Mouse (Mus musculus) MEL (cell line): ENCODE data around the gene Phlda2. TPM values are rescaled to one million over a fixed set of nuclear protein-coding genes. Genes with fewer than 3 reads are reported as not detected.

Source experiments
- DNase-seq: peaks from one replicate; pipeline ENCODE4 v3.0.0; 2011; ENCODE audit warnings: low read depth, low spot score
- H3K27ac ChIP-seq: 2 replicates; pipeline ENCODE4 v1.5.1; 2012; ENCODE audit warnings: low read depth, mild to moderate bottlenecking, control low read depth, low read length, moderate library complexity; ENCODE audit not compliant: control insufficient read depth
- H3K27me3 ChIP-seq, 2 experiments: fragments of 150-350 bp in 1 of 2; sonication (generic) in 1 of 2; 2 replicates each; pipeline ENCODE4 v1.6.1; 2012; ENCODE audit warnings: low read length in 2 of 2, mild to moderate bottlenecking in 2 of 2, improper control_type of control experiment in 1 of 2, moderate library complexity in 1 of 2; ENCODE audit not compliant: insufficient read depth in 2 of 2, control insufficient read depth in 1 of 2
- H3K36me3 ChIP-seq, 2 experiments: 2 replicates each; pipeline ENCODE4 v1.6.1; 2012 to 2014; ENCODE audit warnings: low read length in 2 of 2, improper control_type of control experiment in 1 of 2, inconsistent platforms in 1 of 2, mild to moderate bottlenecking in 1 of 2; ENCODE audit not compliant: insufficient read depth in 2 of 2, control insufficient read depth in 1 of 2
- H3K4me1 ChIP-seq, 2 experiments: fragments of 150-350 bp in 1 of 2; sonication (generic) in 1 of 2; 2 replicates each; pipeline ENCODE4 v1.6.1; 2012; ENCODE audit warnings: low read length in 2 of 2, improper control_type of control experiment in 1 of 2, mild to moderate bottlenecking in 1 of 2; ENCODE audit not compliant: insufficient read depth in 2 of 2, control insufficient read depth in 1 of 2
- H3K4me3 ChIP-seq, 2 experiments: fragments of 150-350 bp in 1 of 2; sonication (generic) in 1 of 2; 2 replicates each; pipeline ENCODE4 v1.5.1; 2012; ENCODE audit warnings: low read depth in 2 of 2, low read length in 2 of 2, mild to moderate bottlenecking in 2 of 2, moderate library complexity in 2 of 2, control low read depth in 1 of 2, improper control_type of control experiment in 1 of 2; ENCODE audit not compliant: control insufficient read depth in 1 of 2, insufficient read depth in 1 of 2
- H3K79me2 ChIP-seq: 2 replicates; pipeline ENCODE4 v1.6.1; 2012; ENCODE audit warnings: mild to moderate bottlenecking, low read length, moderate library complexity; ENCODE audit not compliant: control insufficient read depth, poor library complexity, insufficient read depth
- H3K9ac ChIP-seq: 2 replicates; pipeline ENCODE4 v1.6.1; 2012; ENCODE audit warnings: low read depth, mild to moderate bottlenecking, control low read depth, low read length, moderate library complexity; ENCODE audit not compliant: control insufficient read depth, poor library complexity, severe bottlenecking
- H3K9me3 ChIP-seq: fragments of 150-350 bp; sonication (generic); replicated peaks from 2 replicates; pipeline ENCODE4 v1.6.1; 2012; ENCODE audit warnings: mild to moderate bottlenecking, low read length, improper control_type of control experiment, moderate library complexity; ENCODE audit not compliant: insufficient read depth
- CHD2 ChIP-seq: IDR thresholded peaks from 2 replicates; pipeline ENCODE4 v1.6.1; 2011; ENCODE audit warnings: low read length, improper control_type of control experiment
- CTCF ChIP-seq, 3 experiments: IDR thresholded peaks in 2 of 3; conservative IDR thresholded peaks in 1 of 3; 2 replicates each; pipeline ENCODE4 v1.5.1; 2011 to 2012; ENCODE audit warnings: low read length in 3 of 3, low read depth in 2 of 3, mild to moderate bottlenecking in 2 of 3, improper control_type of control experiment in 1 of 3, inconsistent platforms in 1 of 3, mixed read lengths in 1 of 3, moderate library complexity in 1 of 3; ENCODE audit not compliant: control insufficient read depth in 1 of 3, insufficient read depth in 1 of 3, poor library complexity in 1 of 3, severe bottlenecking in 1 of 3
- E2F4 ChIP-seq: IDR thresholded peaks from 2 replicates; pipeline ENCODE4 v1.6.1; 2011; ENCODE audit warnings: low read depth, low read length, improper control_type of control experiment, borderline replicate concordance
- ELF1 ChIP-seq: IDR thresholded peaks from 2 replicates; pipeline ENCODE4 v1.6.1; 2014; ENCODE audit warnings: low read depth, mild to moderate bottlenecking, inconsistent platforms, low read length, improper control_type of control experiment, moderate library complexity
- EP300 ChIP-seq, 2 experiments: IDR thresholded peaks; 2 replicates each; pipeline ENCODE4 v1.6.1; 2011; ENCODE audit warnings: improper control_type of control experiment in 2 of 2, low read length in 2 of 2, low read depth in 1 of 2, mild to moderate bottlenecking in 1 of 2
- ETS1 ChIP-seq: IDR thresholded peaks from 2 replicates; pipeline ENCODE4 v1.6.1; 2012; ENCODE audit warnings: low read depth, mild to moderate bottlenecking, inconsistent platforms, low read length, improper control_type of control experiment, moderate library complexity
- GATA1 ChIP-seq: IDR thresholded peaks from 2 replicates; pipeline ENCODE4 v1.6.1; 2011; ENCODE audit warnings: low read depth, low read length, improper control_type of control experiment
- HCFC1 ChIP-seq: IDR thresholded peaks from 2 replicates; pipeline ENCODE4 v1.6.1; 2012; ENCODE audit warnings: low read depth, mild to moderate bottlenecking, inconsistent platforms, low read length, improper control_type of control experiment, moderate library complexity
- JUND ChIP-seq: IDR thresholded peaks from 2 replicates; pipeline ENCODE4 v1.6.1; 2011; ENCODE audit warnings: low read depth, mild to moderate bottlenecking, improper control_type of control experiment, low read length
- MAFK ChIP-seq: IDR thresholded peaks from 2 replicates; pipeline ENCODE4 v1.6.1; 2011; ENCODE audit warnings: low read depth, mild to moderate bottlenecking, low read length, improper control_type of control experiment, borderline replicate concordance
- MAX ChIP-seq: IDR thresholded peaks from 2 replicates; pipeline ENCODE4 v1.6.1; 2011; ENCODE audit warnings: low read length, improper control_type of control experiment
- MAZ ChIP-seq: IDR thresholded peaks from 2 replicates; pipeline ENCODE4 v1.6.1; 2012; ENCODE audit warnings: low read depth, mild to moderate bottlenecking, inconsistent platforms, low read length, improper control_type of control experiment
- MXI1 ChIP-seq: IDR thresholded peaks from 2 replicates; pipeline ENCODE4 v1.6.1; 2011; ENCODE audit warnings: mild to moderate bottlenecking, low read depth, low read length, improper control_type of control experiment
- MYC ChIP-seq: IDR thresholded peaks from 2 replicates; pipeline ENCODE4 v1.6.1; 2011; ENCODE audit warnings: low read depth, mild to moderate bottlenecking, low read length, improper control_type of control experiment, moderate library complexity
- NELFE ChIP-seq: IDR thresholded peaks from 2 replicates; pipeline ENCODE4 v1.6.1; 2011; ENCODE audit warnings: low read depth, low read length, improper control_type of control experiment
- NRF1 ChIP-seq: IDR thresholded peaks from 2 replicates; pipeline ENCODE4 v1.6.1; 2014; ENCODE audit warnings: low read depth, mild to moderate bottlenecking, inconsistent platforms, low read length, improper control_type of control experiment, moderate library complexity; ENCODE audit not compliant: poor library complexity, insufficient read depth, severe bottlenecking
- POLR2A ChIP-seq, 2 experiments: IDR thresholded peaks; 2 replicates each; pipeline ENCODE4 v1.6.1; 2011 to 2012; ENCODE audit warnings: low read length in 2 of 2, mild to moderate bottlenecking in 2 of 2, control low read depth in 1 of 2, improper control_type of control experiment in 1 of 2, low read depth in 1 of 2, moderate library complexity in 1 of 2; ENCODE audit not compliant: control insufficient read depth in 1 of 2, insufficient read depth in 1 of 2, poor library complexity in 1 of 2
- POLR2AphosphoS2 ChIP-seq: IDR thresholded peaks from 2 replicates; pipeline ENCODE4 v1.6.1; 2011; ENCODE audit warnings: low read length, improper control_type of control experiment
- RAD21 ChIP-seq: IDR thresholded peaks from 2 replicates; pipeline ENCODE4 v1.6.1; 2011; ENCODE audit warnings: mild to moderate bottlenecking, low read depth, low read length, improper control_type of control experiment
- SIN3A ChIP-seq: IDR thresholded peaks from 2 replicates; pipeline ENCODE4 v1.6.1; 2012; ENCODE audit warnings: low read length, improper control_type of control experiment, inconsistent platforms
- SMC3 ChIP-seq: IDR thresholded peaks from 2 replicates; pipeline ENCODE4 v1.6.1; 2011; ENCODE audit warnings: low read depth, low read length, improper control_type of control experiment
- TCF12 ChIP-seq: IDR thresholded peaks from 2 replicates; pipeline ENCODE4 v1.6.1; 2014; ENCODE audit warnings: low read depth, mild to moderate bottlenecking, inconsistent platforms, low read length, improper control_type of control experiment, moderate library complexity
- ZC3H11A ChIP-seq: IDR thresholded peaks from 2 replicates; pipeline ENCODE4 v1.6.1; 2012; ENCODE audit warnings: low read depth, mild to moderate bottlenecking, inconsistent platforms, low read length, improper control_type of control experiment
- ZKSCAN1 ChIP-seq: IDR thresholded peaks from 2 replicates; pipeline ENCODE4 v1.6.1; 2012; ENCODE audit warnings: low read depth, mild to moderate bottlenecking, inconsistent platforms, low read length, improper control_type of control experiment, moderate library complexity
- ZMIZ1 ChIP-seq: IDR thresholded peaks from 2 replicates; pipeline ENCODE4 v1.6.1; 2012; ENCODE audit warnings: low read depth, mild to moderate bottlenecking, inconsistent platforms, low read length, improper control_type of control experiment, moderate library complexity
- ZNF384 ChIP-seq: IDR thresholded peaks from 2 replicates; pipeline ENCODE4 v1.6.1; 2012; ENCODE audit warnings: low read depth, mild to moderate bottlenecking, inconsistent platforms, low read length, improper control_type of control experiment
- polyA plus RNA-seq, 2 experiments: library from polyadenylated mRNA; stranded (reverse) in 1 of 2; unstranded in 1 of 2; fragments of >175 nt in 1 of 2; fragments of >200 nt in 1 of 2; gene quantifications; 2 replicates each; pipeline versions ENCODE4 v1.2.1 to v1.2.4; 2012; ENCODE audit warnings: low replicate concordance in 2 of 2, low read depth in 1 of 2; ENCODE audit not compliant: insufficient read length in 2 of 2, insufficient read depth in 1 of 2, missing spikeins in 1 of 2
- total RNA-seq: library from RNA; depleted of rRNA; stranded (reverse); fragments of 300-350 nt; gene quantifications from 2 replicates; pipeline ENCODE4 v1.2.3, GENCODE M21; 2012

Gene Phlda2
- total and polyA plus RNA-seq, 3 experiments, result 152 to 253 TPM; not detected in 1

DNA sequence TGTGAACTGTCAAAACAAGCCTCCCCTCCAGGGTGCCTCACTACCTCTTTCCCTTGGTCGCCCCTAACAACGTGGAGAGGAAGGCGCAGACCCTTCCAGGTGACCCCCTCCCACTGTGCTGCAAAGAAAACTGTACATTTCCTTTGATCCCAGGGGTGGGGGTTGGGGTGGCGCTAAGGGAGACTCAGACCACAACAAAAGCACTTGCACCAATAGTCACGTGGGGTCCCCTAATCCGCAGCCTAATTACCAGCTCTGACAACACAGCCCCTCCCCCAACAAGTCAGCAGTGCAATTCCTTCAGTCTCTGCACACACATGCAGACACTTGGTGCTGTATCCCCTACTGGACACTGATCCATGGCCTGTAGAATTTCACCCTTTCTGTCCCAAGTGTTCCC is 35.2 kb downstream of the Phlda2 start:
- Histone ChIP-seq H3K9me3 (no peaks in the 10 kb centered on the region), H3K27me3 (no peaks in the 10 kb centered on the region)
- DNase-seq, result no peak

DNA sequence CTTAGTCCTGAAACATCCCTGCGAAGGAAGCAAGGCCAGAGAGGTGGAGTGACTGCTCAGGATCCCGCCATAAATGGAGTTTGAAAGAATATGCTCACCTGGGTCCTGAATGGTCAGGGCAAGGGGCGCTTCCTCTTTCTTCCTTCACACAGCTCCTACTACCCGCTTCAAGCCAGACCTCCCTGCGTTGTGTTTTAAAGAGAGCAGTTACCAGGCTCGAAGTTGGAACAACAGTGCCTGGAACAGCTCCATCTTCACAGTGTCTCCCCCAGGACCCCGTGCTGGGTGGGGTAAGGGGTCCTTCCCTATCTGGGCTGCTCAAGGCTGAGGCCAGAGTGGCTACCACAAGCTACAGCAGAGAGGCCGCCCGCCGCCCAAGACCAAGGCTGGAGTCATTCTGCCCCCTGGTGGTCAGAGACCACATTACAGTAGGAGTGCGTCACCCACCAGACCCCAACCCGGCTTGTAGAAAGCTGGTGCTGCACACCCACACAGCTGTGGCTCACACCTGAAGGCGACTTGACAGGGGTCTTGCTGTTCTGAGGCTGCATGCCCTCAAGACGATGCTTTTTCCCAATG is 36.8 kb downstream of the Phlda2 start:
- Histone ChIP-seq H3K9ac (peak overlapping the region; percentile 89), H3K9me3 (no peaks in the 10 kb centered on the region), H3K36me3 (peaks cover 0 to 16% of the 10 kb centered on the region in 2 experiments; a peak in 2 of 4 replicates), H3K4me3 (peak overlapping the region; percentile 66 to 77), H3K4me1 (peaks cover 3 to 30% of the 10 kb centered on the region in 2 experiments), H3K27me3 (no peaks in the 10 kb centered on the region), H3K79me2 (peaks cover 8% of the 10 kb centered on the region; the same call in 1 of the 2 replicates), H3K27ac (peak overlapping the region; percentile 81)
- TF ChIP-seq E2F4 (0 out of 2 replicates have a peak, but pooled peaks have one; percentile 72), RAD21 (peak; percentile 87), MXI1 (peak; percentile 59), NRF1 (peak; percentile 20; the same call in 1 of the 2 replicates), MYC (peak; percentile 50; the same call in 1 of the 2 replicates), GATA1 (0 out of 2 replicates have a peak, but pooled peaks have one; percentile 4), ZKSCAN1 (no peak), MAZ (peak; percentile 79), SIN3A (peak; percentile 48), JUND (peak; percentile 32; the same call in 1 of the 2 replicates), NELFE (peak; percentile 65), EP300 (IDR thresholded peaks at IDR 0.05; ENCODE audit: low read depth in 1 of 2, low read length in 2 of 2) (0 out of 4 replicates have a peak, but pooled peaks have one; percentile 7 to 10), CHD2 (no peak), CTCF (IDR thresholded peaks at IDR 0.05 in 2 of 3, conservative IDR thresholded peaks at IDR 0.05 in 1 of 3; ENCODE audit: control insufficient read depth in 1 of 3, insufficient read depth in 1 of 3, low read depth in 2 of 3, low read length in 3 of 3, poor library complexity in 1 of 3, severe bottlenecking in 1 of 3) (peak; percentile 81 to 95 (median 95)), POLR2A (IDR thresholded peaks at IDR 0.05; ENCODE audit: control insufficient read depth in 1 of 2, insufficient read depth in 1 of 2, low read depth in 1 of 2, low read length in 2 of 2, poor library complexity in 1 of 2) (peak in 1 of 2 experiments; percentile 40; a peak in 1 of 4 replicates), MAFK (no peak), MAX (no peak; the same call in 1 of the 2 replicates), ZMIZ1 (no peak), ZC3H11A (peak; percentile 92), ELF1 (peak; percentile 22; the same call in 1 of the 2 replicates), SMC3 (peak; percentile 92), ZNF384 (0 out of 2 replicates have a peak, but pooled peaks have one; percentile 10)
- DNase-seq, result peak; percentile 90

More for the DNA sequence above, 35.2 kb downstream of the Phlda2 start:
- Histone ChIP-seq H3K79me2 (peaks cover 8% of the 10 kb centered on the region; the same call in 1 of the 2 replicates), H3K4me1 (peaks cover 3 to 30% of the 10 kb centered on the region in 2 experiments), H3K36me3 (peaks cover 0 to 16% of the 10 kb centered on the region in 2 experiments; a peak in 2 of 4 replicates), H3K4me3 (no peak overlapping the region), H3K9ac (no peak overlapping the region), H3K27ac (no peak overlapping the region)
- no peak for TF ChIP-seq HCFC1
- TF ChIP-seq CHD2, result no peak
- TF ChIP-seq MYC, result no peak
- no peak for TF ChIP-seq ETS1
- no peak for TF ChIP-seq ZNF384
- TF ChIP-seq JUND, result no peak
- no peak for TF ChIP-seq POLR2AphosphoS2
- TF ChIP-seq TCF12, result no peak
- no peak for TF ChIP-seq SMC3
- TF ChIP-seq SIN3A, result no peak
- no peak for TF ChIP-seq CTCF (IDR thresholded peaks at IDR 0.05 in 2 of 3, conservative IDR thresholded peaks at IDR 0.05 in 1 of 3; ENCODE audit: control insufficient read depth in 1 of 3, insufficient read depth in 1 of 3, low read depth in 2 of 3, low read length in 3 of 3, poor library complexity in 1 of 3, severe bottlenecking in 1 of 3)
- TF ChIP-seq RAD21, result no peak
- no peak for TF ChIP-seq NELFE
